Mouse (Mus musculus) erythroblast, adult 5-6 weeks (primary cell): ENCODE measurements around the gene Proser1. TPM values are rescaled to one million over a fixed set of nuclear protein-coding genes. Genes with fewer than 3 reads are reported as not detected.

Experiments used
- ATAC-seq: replicated peaks from 2 replicates; pipeline ENCODE4 v1.8.0; 2016; ENCODE audit warnings: moderate number of reproducible peaks, mild to moderate bottlenecking, moderate TSS enrichment, inconsistent platforms; ENCODE audit not compliant: poor library complexity, low FRiP score, severe bottlenecking
- total RNA-seq, 2 experiments: library from RNA; stranded (forward) in 1 of 2; stranded (reverse) in 1 of 2; fragments of 150-400 nt in 1 of 2; fragments of 200-764, 138-1000 nt in 1 of 2; gene quantifications; 2 replicates each; pipeline versions ENCODE4 v1.2.3 to v1.2.4; 2015 to 2017; ENCODE audit warnings: low replicate concordance in 2 of 2

The Proser1 gene
- total RNA-seq, 2 experiments from 2014 or later: 0.34 to 10.4 TPM

DNA sequence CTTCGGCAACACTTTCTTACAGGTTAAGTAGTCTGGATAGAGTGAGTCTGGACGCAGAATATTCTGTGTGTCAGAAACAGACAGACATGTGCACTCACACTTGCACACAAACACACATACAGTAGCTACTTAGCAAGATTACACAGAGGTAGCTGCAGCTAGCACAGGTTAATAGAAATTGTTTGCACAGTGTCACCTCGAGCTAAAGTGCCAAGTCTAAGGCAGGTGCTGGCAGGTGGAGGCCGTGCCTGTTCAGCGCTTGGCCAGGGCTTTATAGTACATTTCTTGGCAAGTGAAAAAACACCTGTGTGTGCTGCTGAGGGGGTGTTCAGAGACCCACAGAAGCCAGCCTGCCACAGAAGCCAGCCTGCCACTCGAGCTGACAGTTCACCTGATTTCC, 66.8 kb downstream of the Proser1 start:
- no peak for ATAC-seq

Other genes with a start within 250 kb of the Proser1 start
- gene Nhlrc3, start 334 bp upstream of the Proser1 start, total RNA-seq (2015; ENCODE audit: low replicate concordance): 0.96 and 3.6 TPM in 2 replicates
- gene Nhlrc3, start 334 bp upstream of the Proser1 start, total RNA-seq (2017; ENCODE audit: low replicate concordance): 3.4 and 5.0 TPM in 2 replicates
- gene Stoml3, start 25.0 kb downstream of the Proser1 start, total RNA-seq (2015; ENCODE audit: low replicate concordance): not detected in 2 replicates
- gene Stoml3, start 25.0 kb downstream of the Proser1 start, total RNA-seq (2017; ENCODE audit: low replicate concordance): not detected in 2 replicates
- not detected in 2 replicates for gene Frem2, start 193.7 kb downstream of the Proser1 start, total RNA-seq (2015; ENCODE audit: low replicate concordance)
- not detected in 2 replicates for gene Frem2, start 193.7 kb downstream of the Proser1 start, total RNA-seq (2017; ENCODE audit: low replicate concordance)